ENCODE assay signal across 9 mouse cellular contexts in genomic region chr7:101050724-101051550, GRCm38 (mm10). TPM values are rescaled to one million over a fixed set of nuclear protein-coding genes. Genes with fewer than 3 reads are reported as not detected.
DNase-seq lines count a peak whose midpoint lies in the region; ATAC-seq and TF ChIP-seq lines count a peak whose summit lies in the region.
"Had no signal": no experiment of that assay in that cellular context is flagged by ENCODE, and none has a peak within 500 bp of the region (broad histone marks: within the 10 kb centered on the region; RNA-seq: fewer than 3 reads in every experiment).

No protein-coding gene starts in this region.

- TF ChIP-seq CTCF in hindbrain, postnatal 0 days (IDR thresholded peaks at IDR 0.05; ENCODE audit: low read depth), result no peak
- TF ChIP-seq CTCF in spleen, adult 2 months (IDR thresholded peaks at IDR 0.05; ENCODE audit: extremely low read depth, insufficient read depth, insufficient read length, insufficient replicate concordance), result no peak

- ATAC-seq in hindbrain, postnatal 0 days, result peak; percentile 36; the same call in 1 of the 2 replicates
- ATAC-seq in hindbrain, embryonic 13.5 days (ENCODE audit: low FRiP score), result no peak
- peak; percentile 59 for ATAC-seq in heart, embryonic 16.5 days (replicated peaks; ENCODE audit: extremely low read depth, insufficient read depth, low FRiP score)
- ATAC-seq in stomach, embryonic 16.5 days (ENCODE audit: insufficient read depth, low FRiP score), result no peak
- no peak; the same call in 1 of the 2 replicates for ATAC-seq in hindbrain, embryonic 16.5 days

- no peak overlapping the region for H3K4me3 ChIP-seq in hindbrain, postnatal 0 days (ENCODE audit: low read length)
- H3K4me3 ChIP-seq in hindbrain, embryonic 13.5 days, result no peak overlapping the region
- H3K4me3 ChIP-seq in spleen, adult 2 months (ENCODE audit: extremely low read depth, insufficient read depth, insufficient read length), result no peak overlapping the region
- no peak overlapping the region for H3K4me3 ChIP-seq in heart, embryonic 16.5 days (ENCODE audit: low read length)
- no peak overlapping the region for H3K4me3 ChIP-seq in stomach, embryonic 16.5 days (replicated peaks; ENCODE audit: low read length)
- H3K4me3 ChIP-seq in hindbrain, embryonic 16.5 days (ENCODE audit: low read length), result no peak overlapping the region
- H3K4me3 ChIP-seq: liver, embryonic 13.5 days had no signal

- H3K36me3 ChIP-seq in hindbrain, postnatal 0 days (ENCODE audit: insufficient read depth, low read length), result no peaks in the 10 kb centered on the region
- no peaks in the 10 kb centered on the region for H3K36me3 ChIP-seq in hindbrain, embryonic 13.5 days
- H3K36me3 ChIP-seq in spleen, adult 2 months (ENCODE audit: control insufficient read depth, insufficient read depth, low read length), result no peaks in the 10 kb centered on the region
- H3K36me3 ChIP-seq in heart, embryonic 16.5 days (ENCODE audit: control insufficient read depth, insufficient read depth), result no peaks in the 10 kb centered on the region
- no peaks in the 10 kb centered on the region for H3K36me3 ChIP-seq in stomach, embryonic 16.5 days (ENCODE audit: control insufficient read depth, insufficient read depth, low read length)
- no peaks in the 10 kb centered on the region for H3K36me3 ChIP-seq in hindbrain, embryonic 16.5 days (ENCODE audit: control insufficient read depth, insufficient read depth, low read length)
- H3K36me3 ChIP-seq: liver, embryonic 13.5 days had no signal

- 85% methylated on average over 13 of the region's 13 CpGs for WGBS in hindbrain, postnatal 0 days
- 74% methylated on average over 13 of the region's 13 CpGs for WGBS in hindbrain, embryonic 13.5 days
- WGBS in spleen, adult 2 months, result 56% methylated on average over 13 of the region's 13 CpGs
- 68% methylated on average over 13 of the region's 13 CpGs for WGBS in heart, embryonic 16.5 days
- WGBS in stomach, embryonic 16.5 days, result 62% methylated on average over 13 of the region's 13 CpGs
- WGBS in hindbrain, embryonic 16.5 days, result 84% methylated on average over 13 of the region's 13 CpGs

- H3K9ac ChIP-seq in hindbrain, postnatal 0 days (replicated peaks; ENCODE audit: low read length), result no peak overlapping the region
- no peak overlapping the region for H3K9ac ChIP-seq in hindbrain, embryonic 13.5 days
- no peak overlapping the region for H3K9ac ChIP-seq in heart, embryonic 16.5 days (ENCODE audit: low read length)
- H3K9ac ChIP-seq in stomach, embryonic 16.5 days (ENCODE audit: low read length), result peak overlapping the region; percentile 8
- no peak overlapping the region for H3K9ac ChIP-seq in hindbrain, embryonic 16.5 days (ENCODE audit: low read depth, low read length)
- H3K9ac ChIP-seq: liver, embryonic 13.5 days had no signal

- no peaks in the 10 kb centered on the region for H3K27me3 ChIP-seq in hindbrain, postnatal 0 days (ENCODE audit: insufficient read depth, low read length)
- no peaks in the 10 kb centered on the region for H3K27me3 ChIP-seq in hindbrain, embryonic 13.5 days
- no peaks in the 10 kb centered on the region for H3K27me3 ChIP-seq in spleen, adult 2 months (ENCODE audit: control insufficient read depth, insufficient read depth, low read length)
- H3K27me3 ChIP-seq in heart, embryonic 16.5 days (ENCODE audit: control insufficient read depth, insufficient read depth, low read length), result no peaks in the 10 kb centered on the region
- H3K27me3 ChIP-seq in stomach, embryonic 16.5 days (ENCODE audit: control insufficient read depth, insufficient read depth, low read length), result no peaks in the 10 kb centered on the region
- H3K27me3 ChIP-seq in hindbrain, embryonic 16.5 days (replicated peaks; ENCODE audit: control insufficient read depth, insufficient read depth, low read length), result no peaks in the 10 kb centered on the region
- H3K27me3 ChIP-seq: liver, embryonic 13.5 days had no signal

- H3K9me3 ChIP-seq in hindbrain, postnatal 0 days (ENCODE audit: low read length), result no peaks in the 10 kb centered on the region
- no peaks in the 10 kb centered on the region for H3K9me3 ChIP-seq in hindbrain, embryonic 13.5 days
- H3K9me3 ChIP-seq in heart, embryonic 16.5 days (replicated peaks; ENCODE audit: control insufficient read depth, low read length), result no peaks in the 10 kb centered on the region
- H3K9me3 ChIP-seq in stomach, embryonic 16.5 days (replicated peaks; ENCODE audit: control insufficient read depth, low read length), result no peaks in the 10 kb centered on the region
- H3K9me3 ChIP-seq in hindbrain, embryonic 16.5 days (ENCODE audit: control insufficient read depth, low read length), result no peaks in the 10 kb centered on the region
- H3K9me3 ChIP-seq: liver, embryonic 13.5 days had no signal

- H3K4me2 ChIP-seq in hindbrain, postnatal 0 days (ENCODE audit: low read depth, low read length), result no peak overlapping the region
- H3K4me2 ChIP-seq in hindbrain, embryonic 13.5 days, result no peak overlapping the region
- H3K4me2 ChIP-seq in heart, embryonic 16.5 days (ENCODE audit: low read depth, low read length), result no peak overlapping the region
- no peak overlapping the region for H3K4me2 ChIP-seq in stomach, embryonic 16.5 days (ENCODE audit: low read depth, low read length)
- no peak overlapping the region for H3K4me2 ChIP-seq in hindbrain, embryonic 16.5 days (ENCODE audit: low read length)
- H3K4me2 ChIP-seq: liver, embryonic 13.5 days had no signal

- H3K27ac ChIP-seq in hindbrain, postnatal 0 days, result no peak overlapping the region
- no peak overlapping the region for H3K27ac ChIP-seq in hindbrain, embryonic 13.5 days
- peak overlapping the region; percentile 30; the same call in 1 of the 2 replicates for H3K27ac ChIP-seq in spleen, adult 2 months (ENCODE audit: insufficient read depth, low read length)
- H3K27ac ChIP-seq in heart, embryonic 16.5 days (ENCODE audit: low read length), result peak overlapping the region; percentile 65
- peak overlapping the region; percentile 52 for H3K27ac ChIP-seq in stomach, embryonic 16.5 days (ENCODE audit: low read length)
- H3K27ac ChIP-seq in hindbrain, embryonic 16.5 days (ENCODE audit: low read depth, low read length), result no peak overlapping the region
- H3K27ac ChIP-seq: liver, embryonic 13.5 days had no signal

- no peak for TF ChIP-seq POLR2A in spleen, adult 2 months (IDR thresholded peaks at IDR 0.05; ENCODE audit: low read depth, low read length)

- DNase-seq in hindbrain, postnatal 0 days (ENCODE audit: low spot score), result no peak
- no peak for DNase-seq in spleen, adult 2 months (ENCODE audit: low read depth in 1 of 2, low spot score in 2 of 2)
- no peak for DNase-seq in spleen, adult 12 weeks (ENCODE audit: low spot score)
- no peak for DNase-seq in layer of hippocampus, adult 18-20 months (ENCODE audit: low spot score in 2 of 2)
- DNase-seq: liver, embryonic 13.5 days had no signal

- no peaks in the 10 kb centered on the region for H3K4me1 ChIP-seq in hindbrain, postnatal 0 days (ENCODE audit: insufficient read depth, low read length)
- peaks cover 6% of the 10 kb centered on the region; the same call in 1 of the 2 replicates for H3K4me1 ChIP-seq in hindbrain, embryonic 13.5 days (replicated peaks)
- peaks cover 6% of the 10 kb centered on the region; the same call in 1 of the 2 replicates for H3K4me1 ChIP-seq in spleen, adult 2 months (ENCODE audit: control insufficient read depth, insufficient read depth, insufficient read length)
- peaks cover 3% of the 10 kb centered on the region; the same call in 1 of the 2 replicates for H3K4me1 ChIP-seq in heart, embryonic 16.5 days (ENCODE audit: control insufficient read depth, insufficient read depth, low read length)
- peaks cover 7% of the 10 kb centered on the region for H3K4me1 ChIP-seq in stomach, embryonic 16.5 days (ENCODE audit: control insufficient read depth, insufficient read depth, low read length)
- H3K4me1 ChIP-seq in hindbrain, embryonic 16.5 days (ENCODE audit: control insufficient read depth, insufficient read depth, low read depth, low read length), result peaks cover 2% of the 10 kb centered on the region; the same call in 1 of the 2 replicates
- H3K4me1 ChIP-seq: liver, embryonic 13.5 days had no signal

RNA-seq across cellular contexts. Expression of gene P2ry2, which starts 38.3 kb away (rescaled TPM):
- total RNA-seq in hindbrain, postnatal 0 days (2014; rRNA removed), result 0.07 and 0.52 TPM in 2 replicates
- polyA plus RNA-seq in hindbrain, postnatal 0 days (2015; fragmentation: Nextera tagmentation; extraction: Ambion mirVana), result 0.51 and 0.95 TPM in 2 replicates
- polyA plus RNA-seq in hindbrain, embryonic 13.5 days (2015; fragmentation: Nextera tagmentation; extraction: Ambion mirVana), result 0.39 and 0.65 TPM in 2 replicates
- polyA plus RNA-seq in spleen, adult 2 months (2012; rRNA removed), result 7.7 and 8.9 TPM in 2 replicates
- 3.6 and 4.3 TPM in 2 replicates for polyA plus RNA-seq in heart, embryonic 16.5 days (2015; fragmentation: Nextera tagmentation; extraction: Ambion mirVana)
- 8.5 and 12.0 TPM in 2 replicates for polyA plus RNA-seq in stomach, embryonic 16.5 days (2015; fragmentation: Nextera tagmentation; extraction: Ambion mirVana)
- 1 to 10 TPM in 1 of 2 experiments, under 1 TPM in 1; 0.62 to 1.3 TPM for total RNA-seq in layer of hippocampus, adult 18-20 months (2021)
- polyA plus RNA-seq in hindbrain, embryonic 16.5 days (2015; fragmentation: Nextera tagmentation; extraction: Ambion mirVana), result 0.32 and 0.64 TPM in 2 replicates

RNA-seq across cellular contexts. Expression of gene Fchsd2, which starts 41.7 kb away (rescaled TPM):
- total RNA-seq in hindbrain, postnatal 0 days (2014; rRNA removed), result 42.9 and 43.1 TPM in 2 replicates
- polyA plus RNA-seq in hindbrain, postnatal 0 days (2015; fragmentation: Nextera tagmentation; extraction: Ambion mirVana), result 32.1 and 34.2 TPM in 2 replicates
- polyA plus RNA-seq in hindbrain, embryonic 13.5 days (2015; fragmentation: Nextera tagmentation; extraction: Ambion mirVana), result 35.8 and 38.6 TPM in 2 replicates
- 20.2 and 21.5 TPM in 2 replicates for polyA plus RNA-seq in spleen, adult 2 months (2012; rRNA removed)
- 15.1 and 16.4 TPM in 2 replicates for polyA plus RNA-seq in heart, embryonic 16.5 days (2015; fragmentation: Nextera tagmentation; extraction: Ambion mirVana)
- polyA plus RNA-seq in stomach, embryonic 16.5 days (2015; fragmentation: Nextera tagmentation; extraction: Ambion mirVana), result 20.0 and 21.5 TPM in 2 replicates
- 10 to 100 TPM; 32.7 to 33.8 TPM for total RNA-seq in layer of hippocampus, adult 18-20 months (2021)
- 36.5 and 41.1 TPM in 2 replicates for polyA plus RNA-seq in hindbrain, embryonic 16.5 days (2015; fragmentation: Nextera tagmentation; extraction: Ambion mirVana)

Comparison
In these comparisons a context has a peak if more than half of its experiments do, and no peak if none do; other contexts are left out.
1. ATAC-seq: peak in hindbrain, postnatal 0 days (single experiment) and heart, embryonic 16.5 days (single experiment); none in hindbrain, embryonic 13.5 days (single experiment), stomach, embryonic 16.5 days (single experiment) and hindbrain, embryonic 16.5 days (single experiment).
2. H3K27ac ChIP-seq: peak in spleen, adult 2 months (single experiment), heart, embryonic 16.5 days (single experiment) and stomach, embryonic 16.5 days (single experiment); none in hindbrain, postnatal 0 days (single experiment), hindbrain, embryonic 13.5 days (single experiment) and hindbrain, embryonic 16.5 days (single experiment).